Mouse (Mus musculus) liver, embryonic 14.5 days (tissue): Measurements from ENCODE around the gene Cdsn. TPM values are rescaled to one million over a fixed set of nuclear protein-coding genes. Genes with fewer than 3 reads are reported as not detected.

Source experiments
- ATAC-seq: fragments of 200-750 bp; cut with Nextera tagmentation; 2 replicates; pipeline ENCODE4 v1.8.0; 2017; ENCODE audit warnings: moderate number of reproducible peaks, mild to moderate bottlenecking, moderate library complexity; ENCODE audit not compliant: insufficient read depth
- DNase-seq, 3 experiments: peaks; one replicate each; pipeline ENCODE4 v3.0.0-alpha.2; 2012 to 2013; ENCODE audit warnings: low read depth in 3 of 3, low spot score in 3 of 3
- H3K27ac ChIP-seq: fragments of 300-500 bp; sonication (generic); 2 replicates; pipeline ENCODE4 v1.5.1; 2014; ENCODE audit warnings: moderate library complexity, mild to moderate bottlenecking, control low read depth, inconsistent platforms
- H3K27me3 ChIP-seq: fragments of 300-500 bp; sonication (generic); 2 replicates; pipeline ENCODE4 v1.6.1; 2014; ENCODE audit warnings: mild to moderate bottlenecking, low read length, moderate library complexity; ENCODE audit not compliant: control insufficient read depth, insufficient read depth
- H3K36me3 ChIP-seq: fragments of 300-500 bp; sonication (generic); replicated peaks from 2 replicates; pipeline ENCODE4 v1.6.1; 2014; ENCODE audit warnings: low read depth; ENCODE audit not compliant: control insufficient read depth, insufficient read depth
- H3K4me1 ChIP-seq, 2 experiments: fragments of 200-500 bp in 1 of 2; fragments of 300-500 bp in 1 of 2; sonication (generic) in 1 of 2; replicated peaks; 2 replicates each; pipeline ENCODE4 v1.6.1; 2012 to 2014; ENCODE audit warnings: antibody characterized with exemption in 1 of 2, inconsistent platforms in 1 of 2, low read length in 1 of 2; ENCODE audit not compliant: control insufficient read depth in 2 of 2, insufficient read depth in 2 of 2
- H3K4me2 ChIP-seq: fragments of 300-500 bp; sonication (generic); 2 replicates; pipeline ENCODE4 v1.6.1; 2014; ENCODE audit warnings: low read depth, mild to moderate bottlenecking, control low read depth, moderate library complexity
- H3K4me3 ChIP-seq, 2 experiments: fragments of 200-500 bp in 1 of 2; fragments of 300-500 bp in 1 of 2; sonication (generic) in 1 of 2; 2 replicates each; pipeline ENCODE4 v1.5.1; 2012 to 2014; ENCODE audit warnings: low read depth in 2 of 2, low read length in 2 of 2, mild to moderate bottlenecking in 2 of 2, control low read depth in 1 of 2, inconsistent platforms in 1 of 2, moderate library complexity in 1 of 2; ENCODE audit not compliant: insufficient read depth in 1 of 2
- H3K9ac ChIP-seq: fragments of 300-500 bp; sonication (generic); replicated peaks from 2 replicates; pipeline ENCODE4 v1.6.1; 2014; ENCODE audit warnings: mild to moderate bottlenecking, control low read depth, moderate library complexity
- H3K9me3 ChIP-seq: fragments of 300-500 bp; sonication (generic); 2 replicates; pipeline ENCODE4 v1.6.1; 2016; ENCODE audit warnings: low read length, mixed read lengths; ENCODE audit not compliant: control insufficient read depth
- CTCF ChIP-seq: IDR thresholded peaks from 2 replicates; pipeline ENCODE4 v1.5.1; 2016; ENCODE audit warnings: antibody characterized with exemption, low read depth, control low read depth
- EP300 ChIP-seq: IDR thresholded peaks from 2 replicates; pipeline ENCODE4 v1.6.1; 2016; ENCODE audit warnings: antibody characterized with exemption, low read depth
- WGBS: fragments of 180-500 bp; shearing (Covaris S2); extraction: QIAGEN DNeasy Blood & Tissue Kit; methylation state at CpG from one replicate; pipeline ENCODE4 v1.1.7; 2014; ENCODE audit not compliant: insufficient replicate concordance; 5-methylcytosine and 5-hydroxymethylcytosine counted together
- polyA plus RNA-seq, 2 experiments: library from polyadenylated mRNA; depleted of rRNA in 1 of 2; stranded (reverse) in 1 of 2; unstranded in 1 of 2; fragments of >200 nt; fragmentation: Nextera tagmentation in 1 of 2; extraction: Ambion mirVana in 1 of 2; gene quantifications; 2 replicates each; pipeline versions ENCODE4 v1.2.1 to v1.2.3; 2012 to 2014

The Cdsn gene
- polyA plus RNA-seq, 2 experiments = not detected

- Histone ChIP-seq H3K4me2 (no peak within 1 kb of the TSS), H3K27me3 (no peaks in the 10 kb centered on the region), H3K36me3 (peaks cover 2% of the 10 kb centered on the region), H3K4me1 (no peaks in the 10 kb centered on the region), H3K9ac (no peak within 1 kb of the TSS), H3K27ac (no peak within 1 kb of the TSS), H3K4me3 (no peak within 1 kb of the TSS), H3K9me3 (no peaks in the 10 kb centered on the region)
- 24% methylated on average over 7 of the region's 7 CpGs for WGBS
- TF ChIP-seq CTCF (no peak), EP300 (no peak)
- no peak for DNase-seq
- ATAC-seq = no peak
Observed at GRCm38 (mm10) chr17:35532901-35533300, 19.0 kb upstream of the Cdsn start, which contains the start of gene Psors1c2. TSS of gene Psors1c2 (plus strand) at chr17:35533201.

- ATAC-seq (no peak), DNase-seq (peak in 2 of 3 experiments; percentile 31 to 35)
- Histone ChIP-seq H3K4me3 (no peak overlapping the region), H3K9me3 (no peaks in the 10 kb centered on the region), H3K27ac (no peak overlapping the region), H3K4me1 (no peaks in the 10 kb centered on the region), H3K4me2 (no peak overlapping the region), H3K36me3 (no peaks in the 10 kb centered on the region; the same call in 1 of the 2 replicates), H3K27me3 (no peaks in the 10 kb centered on the region), H3K9ac (no peak overlapping the region)
- TF ChIP-seq EP300 (no peak), CTCF (peak; percentile 93)
- WGBS = 8% methylated on average over 6 of the region's 6 CpGs
Observed at GRCm38 (mm10) chr17:35534343-35534742, 17.6 kb upstream of the Cdsn start.

- Histone ChIP-seq H3K4me1 (no peaks in the 10 kb centered on the region), H3K4me3 (no peak overlapping the region), H3K36me3 (no peaks in the 10 kb centered on the region), H3K9me3 (no peaks in the 10 kb centered on the region), H3K27me3 (no peaks in the 10 kb centered on the region), H3K9ac (no peak overlapping the region), H3K4me2 (no peak overlapping the region), H3K27ac (no peak overlapping the region)
- no peak for DNase-seq
- TF ChIP-seq CTCF = no peak
- TF ChIP-seq EP300 = no peak
- WGBS = 57% methylated on average over 4 of the region's 4 CpGs
- ATAC-seq = no peak
Observed at GRCm38 (mm10) chr17:35537421-35537820, 14.5 kb upstream of the Cdsn start.

- no peak overlapping the region for H3K4me3 ChIP-seq
- H3K9me3 ChIP-seq = no peaks in the 10 kb centered on the region
- no peak for DNase-seq
- no peaks in the 10 kb centered on the region; the same call in 1 of the 2 replicates for H3K27me3 ChIP-seq
- H3K9ac ChIP-seq = no peak overlapping the region
- ATAC-seq = no peak
- no peaks in the 10 kb centered on the region for H3K4me1 ChIP-seq
- H3K36me3 ChIP-seq = no peaks in the 10 kb centered on the region
- WGBS = 41% methylated on average over 1 of the region's 1 CpGs
- no peak overlapping the region for H3K4me2 ChIP-seq
- TF ChIP-seq EP300 = no peak
- no peak for TF ChIP-seq CTCF
- H3K27ac ChIP-seq = no peak overlapping the region
Observed at GRCm38 (mm10) chr17:35538476-35538875, 13.5 kb upstream of the Cdsn start.

GRCm38 (mm10) chr17:35539540-35539939, 12.4 kb upstream of the Cdsn start:
- Histone ChIP-seq H3K27ac (no peak overlapping the region), H3K4me3 (no peak overlapping the region), H3K4me1 (no peaks in the 10 kb centered on the region), H3K4me2 (no peak overlapping the region), H3K9ac (no peak overlapping the region), H3K27me3 (no peaks in the 10 kb centered on the region; the same call in 1 of the 2 replicates), H3K9me3 (no peaks in the 10 kb centered on the region), H3K36me3 (no peaks in the 10 kb centered on the region)
- DNase-seq (no peak), ATAC-seq (no peak)
- WGBS = 42% methylated on average over 10 of the region's 10 CpGs
- TF ChIP-seq CTCF = no peak
- no peak for TF ChIP-seq EP300
